Mouse (Mus musculus): Measurements from ENCODE around the gene Rinl. TPM values are rescaled to one million over a fixed set of nuclear protein-coding genes. Genes with fewer than 3 reads are reported as not detected.

Rinl gene
- polyA plus RNA-seq, 1 experiment = 0.09 TPM

GRCm38 (mm10) chr7:28827338-28827737 is 38.6 kb downstream of the Rinl start:
- TF ChIP-seq MYOD1 (IDR thresholded peaks at IDR 0.05; ENCODE audit: control insufficient read depth, insufficient read length, low read depth) (no peak), FOSL1 (IDR thresholded peaks at IDR 0.05; ENCODE audit: insufficient read depth, low read length, poor library complexity, severe bottlenecking) (no peak)
- no peaks in the 10 kb centered on the region for H3K79me3 ChIP-seq (ENCODE audit: low read depth)
- H3K4me3 ChIP-seq (ENCODE audit: insufficient read depth, poor library complexity, severe bottlenecking) = no peak overlapping the region
- no peaks in the 10 kb centered on the region for H3K27me3 ChIP-seq (ENCODE audit: control insufficient read depth, insufficient read depth, insufficient read length)
- H3ac ChIP-seq (ENCODE audit: control insufficient read depth, insufficient read length, low read depth) = no peak overlapping the region
- no peaks in the 10 kb centered on the region for H3K79me2 ChIP-seq (ENCODE audit: control insufficient read depth, insufficient read depth)
- peaks cover 12% of the 10 kb centered on the region for H3K36me3 ChIP-seq (ENCODE audit: control insufficient read depth, insufficient read depth)

- no peak overlapping the region for H3K4me3 ChIP-seq (ENCODE audit: insufficient read depth, poor library complexity, severe bottlenecking)
- H3K79me2 ChIP-seq (ENCODE audit: control insufficient read depth, insufficient read depth) = no peaks in the 10 kb centered on the region
- no peak overlapping the region for H3ac ChIP-seq (ENCODE audit: control insufficient read depth, insufficient read length, low read depth)
- H3K27me3 ChIP-seq (ENCODE audit: control insufficient read depth, insufficient read depth, insufficient read length) = no peaks in the 10 kb centered on the region
- no peaks in the 10 kb centered on the region for H3K79me3 ChIP-seq (ENCODE audit: low read depth)
- TF ChIP-seq CTCF (IDR thresholded peaks at IDR 0.05; ENCODE audit: control insufficient read depth, insufficient read depth, insufficient read length) (no peak), MYOG (IDR thresholded peaks at IDR 0.05; ENCODE audit: control insufficient read depth, extremely low read depth, insufficient read length) (no peak), FOSL1 (IDR thresholded peaks at IDR 0.05; ENCODE audit: insufficient read depth, low read length, poor library complexity, severe bottlenecking) (no peak), MAX (IDR thresholded peaks at IDR 0.05) (no peak)
- peaks cover 4% of the 10 kb centered on the region for H3K36me3 ChIP-seq (ENCODE audit: control insufficient read depth, insufficient read depth)
These were observed 41.1 kb downstream of the Rinl start for GRCm38 (mm10) chr7:28829821-28830220.

GRCm38 (mm10) chr7:28830981-28831380 is 42.2 kb downstream of the Rinl start:
- no peaks in the 10 kb centered on the region for H3K79me2 ChIP-seq (ENCODE audit: control insufficient read depth, insufficient read depth)
- no peaks in the 10 kb centered on the region for H3K79me3 ChIP-seq (ENCODE audit: low read depth)
- no peak overlapping the region for H3K4me3 ChIP-seq (ENCODE audit: insufficient read depth, poor library complexity, severe bottlenecking)
- H3K36me3 ChIP-seq (ENCODE audit: control insufficient read depth, insufficient read depth) = peaks cover 4% of the 10 kb centered on the region
- no peaks in the 10 kb centered on the region for H3K27me3 ChIP-seq (ENCODE audit: control insufficient read depth, insufficient read depth, insufficient read length)
- H3ac ChIP-seq (ENCODE audit: control insufficient read depth, insufficient read length, low read depth) = no peak overlapping the region
- no peak for TF ChIP-seq MYOG (IDR thresholded peaks at IDR 0.05; ENCODE audit: control insufficient read depth, extremely low read depth, insufficient read length)
- TF ChIP-seq CEBPB (IDR thresholded peaks at IDR 0.05; ENCODE audit: low read depth) = no peak
- no peak for TF ChIP-seq MAX (IDR thresholded peaks at IDR 0.05)
- TF ChIP-seq FOSL1 (IDR thresholded peaks at IDR 0.05; ENCODE audit: insufficient read depth, low read length, poor library complexity, severe bottlenecking) = no peak
- TF ChIP-seq USF1 (IDR thresholded peaks at IDR 0.05; ENCODE audit: low read depth) = no peak
- no peak for TF ChIP-seq MYOD1 (IDR thresholded peaks at IDR 0.05; ENCODE audit: control insufficient read depth, insufficient read length, low read depth)

GRCm38 (mm10) chr7:28831411-28832125 is 42.8 kb downstream of the Rinl start:
- peaks cover 4% of the 10 kb centered on the region for H3K36me3 ChIP-seq (ENCODE audit: control insufficient read depth, insufficient read depth)
- no peaks in the 10 kb centered on the region for H3K27me3 ChIP-seq (ENCODE audit: control insufficient read depth, insufficient read depth, insufficient read length)
- no peak for TF ChIP-seq MYOG (IDR thresholded peaks at IDR 0.05; ENCODE audit: control insufficient read depth, extremely low read depth, insufficient read length)
- no peak for TF ChIP-seq FOSL1 (IDR thresholded peaks at IDR 0.05; ENCODE audit: insufficient read depth, low read length, poor library complexity, severe bottlenecking)
- TF ChIP-seq MAX (IDR thresholded peaks at IDR 0.05) = no peak
- TF ChIP-seq CTCF (IDR thresholded peaks at IDR 0.05; ENCODE audit: control insufficient read depth, insufficient read depth, insufficient read length) = no peak
- no peak for TF ChIP-seq USF1 (IDR thresholded peaks at IDR 0.05; ENCODE audit: low read depth)
- no peak for TF ChIP-seq MYOD1 (IDR thresholded peaks at IDR 0.05; ENCODE audit: control insufficient read depth, insufficient read length, low read depth)
- no peak for TF ChIP-seq CEBPB (IDR thresholded peaks at IDR 0.05; ENCODE audit: low read depth)
- H3ac ChIP-seq (ENCODE audit: control insufficient read depth, insufficient read length, low read depth) = no peak overlapping the region
- H3K4me3 ChIP-seq (ENCODE audit: insufficient read depth, poor library complexity, severe bottlenecking) = no peak overlapping the region
- H3K79me3 ChIP-seq (ENCODE audit: low read depth) = no peaks in the 10 kb centered on the region
- H3K79me2 ChIP-seq (ENCODE audit: control insufficient read depth, insufficient read depth) = no peaks in the 10 kb centered on the region

- no peaks in the 10 kb centered on the region for H3K27me3 ChIP-seq (ENCODE audit: control insufficient read depth, insufficient read depth, insufficient read length)
- H3K79me2 ChIP-seq (ENCODE audit: control insufficient read depth, insufficient read depth) = no peaks in the 10 kb centered on the region
- H3K79me3 ChIP-seq (ENCODE audit: low read depth) = no peaks in the 10 kb centered on the region
- no peak overlapping the region for H3K4me3 ChIP-seq (ENCODE audit: insufficient read depth, poor library complexity, severe bottlenecking)
- TF ChIP-seq MAX (IDR thresholded peaks at IDR 0.05) (no peak), CTCF (IDR thresholded peaks at IDR 0.05; ENCODE audit: control insufficient read depth, insufficient read depth, insufficient read length) (no peak), MYOD1 (IDR thresholded peaks at IDR 0.05; ENCODE audit: control insufficient read depth, insufficient read length, low read depth) (no peak), FOSL1 (IDR thresholded peaks at IDR 0.05; ENCODE audit: insufficient read depth, low read length, poor library complexity, severe bottlenecking) (no peak), CEBPB (IDR thresholded peaks at IDR 0.05; ENCODE audit: low read depth) (no peak), USF1 (IDR thresholded peaks at IDR 0.05; ENCODE audit: low read depth) (no peak), MYOG (IDR thresholded peaks at IDR 0.05; ENCODE audit: control insufficient read depth, extremely low read depth, insufficient read length) (no peak)
- H3ac ChIP-seq (ENCODE audit: control insufficient read depth, insufficient read length, low read depth) = no peak overlapping the region
- H3K36me3 ChIP-seq (ENCODE audit: control insufficient read depth, insufficient read depth) = peaks cover 4% of the 10 kb centered on the region
These were observed 43.4 kb downstream of the Rinl start for GRCm38 (mm10) chr7:28832137-28832536.

GRCm38 (mm10) chr7:28833723-28834347 is 45.1 kb downstream of the Rinl start, which contains the start of gene Lgals4:
Gene Lgals4 (plus strand): TSS chr7:28833854.
- Histone ChIP-seq H3K4me3 (ENCODE audit: insufficient read depth, poor library complexity, severe bottlenecking) (no peak within 1 kb of the TSS), H3K36me3 (ENCODE audit: control insufficient read depth, insufficient read depth) (peaks cover 4% of the 10 kb centered on the region)
- TF ChIP-seq MYOD1 (IDR thresholded peaks at IDR 0.05; ENCODE audit: control insufficient read depth, insufficient read length, low read depth) = no peak
- no peak for TF ChIP-seq USF1 (IDR thresholded peaks at IDR 0.05; ENCODE audit: low read depth)
- no peak for TF ChIP-seq CEBPB (IDR thresholded peaks at IDR 0.05; ENCODE audit: low read depth)
- no peak for TF ChIP-seq MYOG (IDR thresholded peaks at IDR 0.05; ENCODE audit: control insufficient read depth, extremely low read depth, insufficient read length)
- TF ChIP-seq CTCF (IDR thresholded peaks at IDR 0.05; ENCODE audit: control insufficient read depth, insufficient read depth, insufficient read length) = no peak
- TF ChIP-seq MAX (IDR thresholded peaks at IDR 0.05) = no peak
- TF ChIP-seq FOSL1 (IDR thresholded peaks at IDR 0.05; ENCODE audit: insufficient read depth, low read length, poor library complexity, severe bottlenecking) = no peak

More at GRCm38 (mm10) chr7:28833723-28834347, 45.1 kb downstream of the Rinl start, which contains the start of gene Lgals4:
- H3ac ChIP-seq (ENCODE audit: control insufficient read depth, insufficient read length, low read depth) = no peak within 1 kb of the TSS
- no peaks in the 10 kb centered on the region for H3K27me3 ChIP-seq (ENCODE audit: control insufficient read depth, insufficient read depth, insufficient read length)
- no peaks in the 10 kb centered on the region for H3K79me2 ChIP-seq (ENCODE audit: control insufficient read depth, insufficient read depth)
- H3K79me3 ChIP-seq (ENCODE audit: low read depth) = no peaks in the 10 kb centered on the region

Data from C2C12 (cell line).